Mouse (Mus musculus) kidney, embryonic 15.5 days (tissue): ENCODE results near the gene Pls1. TPM values are rescaled to one million over a fixed set of nuclear protein-coding genes. Genes with fewer than 3 reads are reported as not detected.

ENCODE experiments used
- ATAC-seq: fragments of 200-750 bp; cut with Nextera tagmentation; replicated peaks from 2 replicates; pipeline ENCODE4 v1.8.0; 2017; ENCODE audit warnings: moderate TSS enrichment; ENCODE audit not compliant: low FRiP score
- H3K27ac ChIP-seq: fragments of 300-500 bp; sonication (generic); 2 replicates; pipeline ENCODE4 v1.5.1; 2015; ENCODE audit warnings: mild to moderate bottlenecking, inconsistent platforms
- H3K27me3 ChIP-seq: fragments of 300-500 bp; sonication (generic); 2 replicates; pipeline ENCODE4 v1.6.1; 2015; ENCODE audit warnings: inconsistent platforms
- H3K36me3 ChIP-seq: fragments of 300-500 bp; sonication (generic); 2 replicates; pipeline ENCODE4 v1.6.1; 2015; ENCODE audit warnings: inconsistent platforms
- H3K4me1 ChIP-seq: fragments of 300-500 bp; sonication (generic); 2 replicates; pipeline ENCODE4 v1.6.1; 2015; ENCODE audit warnings: inconsistent platforms
- H3K4me2 ChIP-seq: fragments of 300-500 bp; sonication (generic); 2 replicates; pipeline ENCODE4 v1.6.1; 2015; ENCODE audit warnings: moderate library complexity, mild to moderate bottlenecking, inconsistent platforms
- H3K4me3 ChIP-seq: fragments of 300-500 bp; sonication (generic); replicated peaks from 2 replicates; pipeline ENCODE4 v1.5.1; 2015; ENCODE audit warnings: mild to moderate bottlenecking, inconsistent platforms
- H3K9ac ChIP-seq: fragments of 300-500 bp; sonication (generic); 2 replicates; pipeline ENCODE4 v1.6.1; 2015; ENCODE audit warnings: mild to moderate bottlenecking, inconsistent platforms
- H3K9me3 ChIP-seq: fragments of 300-500 bp; sonication (generic); replicated peaks from 2 replicates; pipeline ENCODE4 v1.6.1; 2016; ENCODE audit warnings: inconsistent platforms
- WGBS: fragments of 180-500 bp; shearing (Covaris S2); methylation state at CpG from one replicate; pipeline ENCODE4 v1.1.7; 2015; ENCODE audit warnings: mixed read lengths; 5-methylcytosine and 5-hydroxymethylcytosine counted together
- polyA plus RNA-seq: library from polyadenylated mRNA; unstranded; fragments of >200 nt; fragmentation: Nextera tagmentation; extraction: Ambion mirVana; gene quantifications from 2 replicates; pipeline ENCODE4 v1.2.1, GENCODE M21; 2015

Pls1 gene
- polyA plus RNA-seq, 1 experiment from 2014 or later: 17.2 TPM

DNA sequence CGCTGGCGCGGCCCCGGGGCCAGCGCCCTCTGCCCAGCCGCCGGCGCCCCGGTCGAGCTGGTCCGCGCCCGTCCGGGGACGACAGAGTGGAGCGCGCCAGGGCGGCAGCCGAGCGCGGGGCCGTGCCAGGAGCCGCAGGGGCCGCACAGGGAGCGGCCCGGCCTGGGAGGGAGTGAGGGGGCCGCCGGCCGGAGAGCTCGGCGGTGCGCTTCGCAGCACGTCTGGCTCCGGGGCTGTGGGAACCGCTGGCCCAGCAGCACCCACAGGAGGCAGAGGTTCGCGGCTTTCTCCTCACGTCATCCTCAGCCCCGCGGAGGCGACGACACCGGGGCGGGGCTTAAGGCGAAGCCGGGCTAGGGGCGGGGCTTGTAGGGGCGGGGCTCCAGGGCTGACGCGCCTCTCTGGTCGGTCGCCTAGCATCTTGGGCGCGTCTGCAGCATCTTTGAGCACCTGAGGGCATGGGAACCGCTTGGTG, 95.0 kb downstream of the Pls1 start, which contains the start of gene Trpc1:
Gene Trpc1 (minus strand): TSS at position 339 of the 475 bp plus-strand sequence.
- Histone ChIP-seq H3K9me3 (no peaks in the 10 kb centered on the region), H3K4me2 (peak within 1 kb of the TSS; percentile 98), H3K27ac (no peak within 1 kb of the TSS), H3K9ac (peak within 1 kb of the TSS; percentile 72), H3K4me3 (peak within 1 kb of the TSS; percentile 77), H3K36me3 (no peaks in the 10 kb centered on the region), H3K4me1 (peaks cover 16% of the 10 kb centered on the region), H3K27me3 (peaks cover 37% of the 10 kb centered on the region)
- ATAC-seq: peak; percentile 99
- under 1% methylated on average over 55 of the region's 56 CpGs for WGBS

DNA sequence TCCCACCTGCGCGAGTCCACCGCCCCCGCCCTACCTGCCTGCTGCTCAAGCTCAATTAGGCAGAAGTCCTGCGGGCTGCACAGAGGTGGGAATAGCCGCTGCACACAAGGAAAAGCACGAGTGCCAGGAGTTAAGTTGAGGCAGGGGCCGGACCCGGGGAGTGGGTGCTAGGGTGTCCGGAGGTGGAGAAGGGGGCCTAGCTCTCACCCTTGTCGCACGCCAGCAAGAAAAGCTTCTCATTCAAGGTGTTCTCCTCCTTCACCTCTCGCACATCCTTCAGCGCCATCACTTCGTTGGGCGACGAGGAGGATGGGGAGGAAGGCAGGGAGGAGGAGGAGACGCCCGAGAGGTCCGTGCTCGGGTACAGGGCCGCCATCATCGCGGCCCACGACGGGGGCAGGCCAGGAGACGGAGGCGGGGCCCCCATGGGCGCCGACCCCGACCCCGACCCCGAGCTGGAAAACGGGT, 95.6 kb downstream of the Pls1 start:
- Histone ChIP-seq H3K27me3 (peaks cover 37% of the 10 kb centered on the region), H3K36me3 (no peaks in the 10 kb centered on the region), H3K9ac (peak overlapping the region; percentile 72), H3K27ac (no peak overlapping the region), H3K9me3 (no peaks in the 10 kb centered on the region), H3K4me1 (peaks cover 17% of the 10 kb centered on the region), H3K4me2 (peak overlapping the region; percentile 98), H3K4me3 (peak overlapping the region; percentile 77)
- peak; percentile 73 for ATAC-seq
- 2% methylated on average over 33 of the region's 34 CpGs for WGBS

DNA sequence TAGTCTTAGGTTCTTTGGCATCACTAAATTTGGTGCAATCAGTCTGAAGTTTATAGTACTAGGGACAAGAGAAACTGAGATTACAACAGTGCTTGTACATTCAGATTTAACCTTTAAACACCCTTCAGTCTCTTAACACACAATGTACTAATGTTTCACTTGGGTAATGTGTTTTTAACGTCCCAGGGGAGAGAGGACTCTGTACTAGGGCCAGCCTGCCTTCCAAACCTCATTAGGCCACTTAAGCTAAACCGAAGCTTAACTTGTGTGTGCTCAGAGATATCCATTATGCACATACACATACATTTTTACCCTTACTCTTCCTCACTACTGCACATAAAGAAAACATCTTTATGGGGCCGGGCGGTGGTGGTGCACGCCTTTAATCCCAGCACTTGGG, 97.8 kb downstream of the Pls1 start:
- no peak overlapping the region for H3K27ac ChIP-seq
- WGBS: 82% methylated on average over 5 of the region's 5 CpGs
- H3K36me3 ChIP-seq: no peaks in the 10 kb centered on the region
- no peak overlapping the region for H3K4me2 ChIP-seq
- H3K9me3 ChIP-seq: no peaks in the 10 kb centered on the region
- no peak overlapping the region for H3K4me3 ChIP-seq
- no peak overlapping the region for H3K9ac ChIP-seq
- no peak for ATAC-seq
- peaks cover 17% of the 10 kb centered on the region for H3K4me1 ChIP-seq
- peaks cover 37% of the 10 kb centered on the region for H3K27me3 ChIP-seq

DNA sequence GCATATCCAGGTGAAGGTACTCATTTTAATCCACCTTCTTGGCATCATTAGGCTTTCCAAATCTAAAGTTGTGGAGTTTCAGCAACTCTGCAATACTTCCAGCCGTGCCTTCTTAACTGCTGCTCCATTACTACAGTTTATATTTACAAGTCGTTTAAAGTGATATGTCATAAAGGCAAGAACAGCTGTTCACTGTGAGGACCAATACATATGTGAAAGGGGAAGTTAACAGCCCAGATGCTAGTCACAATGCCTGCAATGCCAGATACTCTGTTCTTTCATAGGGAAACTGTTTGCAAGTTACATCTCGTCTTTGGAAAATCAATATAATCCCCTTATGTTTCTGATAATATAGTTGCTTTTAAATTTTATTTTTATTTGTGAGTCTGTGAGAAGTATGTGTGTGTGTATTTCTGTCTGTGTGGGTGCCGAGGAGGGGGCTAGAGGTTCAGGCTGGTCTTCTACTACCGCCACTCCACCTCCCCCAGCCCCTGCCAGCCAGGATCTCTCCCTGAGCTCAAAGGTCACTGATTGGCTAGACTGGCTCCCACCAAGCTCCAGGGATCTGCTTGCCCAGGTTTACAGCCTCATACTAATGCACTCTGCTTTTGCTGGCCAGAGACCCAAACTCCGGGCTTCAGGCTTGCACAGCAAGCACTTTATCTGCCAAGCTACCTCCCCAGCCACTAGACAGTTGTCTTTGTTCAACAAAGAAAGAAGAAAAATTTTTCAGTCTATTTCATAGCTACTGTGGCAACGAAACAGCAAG, 100.1 kb downstream of the Pls1 start:
- 59% methylated on average over 7 of the region's 7 CpGs for WGBS
- no peaks in the 10 kb centered on the region for H3K36me3 ChIP-seq
- H3K27me3 ChIP-seq: peaks cover 19% of the 10 kb centered on the region
- H3K27ac ChIP-seq: no peak overlapping the region
- no peak for ATAC-seq
- H3K4me3 ChIP-seq: no peak overlapping the region
- H3K9ac ChIP-seq: no peak overlapping the region
- H3K4me1 ChIP-seq: peaks cover 11% of the 10 kb centered on the region
- H3K4me2 ChIP-seq: no peak overlapping the region
- H3K9me3 ChIP-seq: no peaks in the 10 kb centered on the region

DNA sequence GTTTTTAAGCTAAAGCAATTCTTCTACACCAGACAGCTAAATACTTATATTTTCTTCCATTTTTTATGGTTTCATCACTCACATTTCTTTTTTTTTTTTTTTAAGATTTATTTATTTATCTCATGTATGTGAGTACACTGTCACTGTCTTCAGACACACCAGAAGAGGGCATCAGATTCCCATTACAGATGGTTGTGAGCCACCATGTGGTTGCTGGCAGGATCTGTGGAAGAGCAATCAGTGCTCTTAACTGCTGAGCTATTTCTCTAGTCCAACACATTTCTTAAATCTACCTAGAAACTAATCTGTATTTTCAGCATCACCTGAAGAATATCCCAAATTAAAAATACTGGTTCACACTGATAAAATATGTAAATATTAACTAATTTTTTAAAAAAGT, 108.9 kb downstream of the Pls1 start:
- Histone ChIP-seq H3K9me3 (no peaks in the 10 kb centered on the region), H3K27ac (no peak overlapping the region), H3K9ac (no peak overlapping the region), H3K27me3 (no peaks in the 10 kb centered on the region), H3K4me1 (no peaks in the 10 kb centered on the region), H3K4me2 (no peak overlapping the region), H3K4me3 (no peak overlapping the region), H3K36me3 (no peaks in the 10 kb centered on the region)
- ATAC-seq: no peak

DNA sequence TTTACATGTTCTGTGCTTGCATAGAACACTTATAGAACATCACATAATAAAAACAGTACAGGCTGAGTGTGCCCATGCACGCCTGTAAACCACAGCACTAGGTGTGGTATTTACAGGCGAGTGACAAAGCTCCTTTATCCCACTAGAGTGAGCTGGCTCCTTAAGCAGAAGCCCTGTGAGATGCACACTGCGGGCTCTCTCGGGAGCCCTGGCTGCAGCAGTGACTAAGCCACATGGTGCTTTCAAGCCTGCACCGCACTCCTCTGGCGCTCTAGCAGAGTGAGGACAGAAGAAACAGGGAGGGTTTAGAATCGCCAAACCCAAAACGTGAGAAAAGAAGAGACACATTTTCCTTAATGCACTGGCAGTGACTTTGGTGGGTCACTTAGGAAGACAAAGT, 132.5 kb downstream of the Pls1 start:
- no peaks in the 10 kb centered on the region for H3K36me3 ChIP-seq
- no peak overlapping the region for H3K4me2 ChIP-seq
- no peaks in the 10 kb centered on the region for H3K9me3 ChIP-seq
- H3K27me3 ChIP-seq: no peaks in the 10 kb centered on the region
- no peak overlapping the region for H3K4me3 ChIP-seq
- WGBS: 38% methylated on average over 8 of the region's 8 CpGs
- no peak for ATAC-seq
- H3K4me1 ChIP-seq: no peaks in the 10 kb centered on the region
- H3K9ac ChIP-seq: no peak overlapping the region
- H3K27ac ChIP-seq: no peak overlapping the region

DNA sequence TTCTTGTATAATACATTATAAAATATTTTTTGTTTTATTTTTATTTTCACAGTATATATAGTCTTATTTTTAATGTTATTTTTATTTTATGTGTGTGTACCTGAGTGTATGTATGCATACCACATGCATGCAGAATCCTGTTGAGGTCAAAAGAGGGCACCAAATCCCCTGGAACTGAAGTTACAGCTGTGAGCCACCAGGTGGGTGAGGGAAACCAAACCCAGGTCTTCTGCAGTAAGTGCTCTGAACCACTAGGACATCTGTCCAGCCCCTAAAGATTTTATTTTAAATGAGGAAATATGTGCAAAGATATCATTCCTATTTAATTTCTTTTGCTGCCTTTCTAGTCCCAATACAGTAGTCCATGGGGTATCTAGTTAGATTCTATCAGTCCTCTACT, 136.2 kb downstream of the Pls1 start:
- H3K9ac ChIP-seq: no peak overlapping the region
- H3K27ac ChIP-seq: no peak overlapping the region
- no peaks in the 10 kb centered on the region for H3K27me3 ChIP-seq
- no peak for ATAC-seq
- no peak overlapping the region for H3K4me2 ChIP-seq
- H3K4me1 ChIP-seq: no peaks in the 10 kb centered on the region
- no peak overlapping the region for H3K4me3 ChIP-seq
- H3K9me3 ChIP-seq: no peaks in the 10 kb centered on the region
- no peaks in the 10 kb centered on the region for H3K36me3 ChIP-seq

DNA sequence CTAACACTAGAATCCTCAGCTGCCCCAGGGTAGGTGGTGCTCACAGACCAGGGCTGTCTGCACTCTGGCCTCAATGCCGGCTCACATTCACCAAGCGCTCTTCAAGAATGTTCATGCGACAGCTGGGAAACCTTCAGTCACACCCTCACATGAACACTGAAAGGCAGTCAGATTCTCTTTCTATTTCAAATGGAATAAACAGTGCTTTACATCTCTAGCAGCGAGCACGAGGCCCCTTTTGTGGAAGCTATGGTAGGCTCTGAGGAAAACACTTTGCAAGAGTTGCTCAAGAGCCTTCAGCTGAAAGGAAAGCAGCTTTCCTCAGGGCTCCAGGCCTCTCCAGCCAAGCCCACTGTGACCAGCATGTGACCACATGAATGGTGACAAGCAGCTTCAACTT, 139.7 kb downstream of the Pls1 start:
- Histone ChIP-seq H3K4me2 (no peak overlapping the region), H3K4me1 (no peaks in the 10 kb centered on the region), H3K27ac (no peak overlapping the region), H3K4me3 (no peak overlapping the region), H3K36me3 (no peaks in the 10 kb centered on the region), H3K9ac (no peak overlapping the region), H3K27me3 (no peaks in the 10 kb centered on the region), H3K9me3 (no peaks in the 10 kb centered on the region)
- WGBS: 91% methylated on average over 5 of the region's 5 CpGs
- no peak for ATAC-seq

DNA sequence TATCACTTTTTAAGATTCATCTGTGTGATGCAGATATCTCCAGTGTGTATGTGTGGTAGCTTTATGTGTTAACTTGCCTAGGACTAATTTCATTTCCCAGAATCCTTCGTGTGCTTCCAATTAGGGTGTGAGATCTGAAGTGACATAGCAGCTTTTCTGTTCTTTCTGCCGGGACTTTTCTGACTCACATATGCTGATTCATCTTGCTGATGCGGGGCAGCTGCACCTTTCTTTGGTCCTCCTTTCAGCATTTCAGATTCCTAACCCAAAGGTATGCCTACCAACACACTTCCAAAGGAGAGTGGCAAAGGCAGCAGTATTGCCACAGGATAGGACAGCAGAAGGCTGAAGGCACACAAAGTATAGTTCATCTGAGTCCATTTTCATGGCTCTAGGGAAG, 141.0 kb downstream of the Pls1 start:
- no peaks in the 10 kb centered on the region for H3K9me3 ChIP-seq
- ATAC-seq: no peak
- no peaks in the 10 kb centered on the region for H3K4me1 ChIP-seq
- no peaks in the 10 kb centered on the region for H3K36me3 ChIP-seq
- no peak overlapping the region for H3K4me3 ChIP-seq
- 90% methylated on average over 3 of the region's 3 CpGs for WGBS
- no peak overlapping the region for H3K4me2 ChIP-seq
- no peak overlapping the region for H3K9ac ChIP-seq
- no peak overlapping the region for H3K27ac ChIP-seq
- no peaks in the 10 kb centered on the region for H3K27me3 ChIP-seq

Other genes with a start within 250 kb of the Pls1 start
- 1.2 and 3.1 TPM in 2 replicates for gene Pcolce2, start 207.7 kb downstream of the Pls1 start, polyA plus RNA-seq
- 3.6 and 3.9 TPM in 2 replicates for gene Trpc1, start 94.9 kb downstream of the Pls1 start, polyA plus RNA-seq
- 16.1 and 16.6 TPM in 2 replicates for gene Atr, start 12.3 kb upstream of the Pls1 start, polyA plus RNA-seq
- 17.5 and 19.0 TPM in 2 replicates for gene Xrn1, start 109.4 kb upstream of the Pls1 start, polyA plus RNA-seq